Mouse (Mus musculus): ENCODE measurements around the gene Ppp4r2. TPM values are rescaled to one million over a fixed set of nuclear protein-coding genes. Genes with fewer than 3 reads are reported as not detected.
"Not testable (repeated sequence)": the region's sequence is repeated elsewhere in the genome, so short reads cannot be mapped to it uniquely, and the experiment has no call there.

Ppp4r2 gene
- total RNA-seq, 1 experiment from 2014 or later = 76.3 TPM

DNA sequence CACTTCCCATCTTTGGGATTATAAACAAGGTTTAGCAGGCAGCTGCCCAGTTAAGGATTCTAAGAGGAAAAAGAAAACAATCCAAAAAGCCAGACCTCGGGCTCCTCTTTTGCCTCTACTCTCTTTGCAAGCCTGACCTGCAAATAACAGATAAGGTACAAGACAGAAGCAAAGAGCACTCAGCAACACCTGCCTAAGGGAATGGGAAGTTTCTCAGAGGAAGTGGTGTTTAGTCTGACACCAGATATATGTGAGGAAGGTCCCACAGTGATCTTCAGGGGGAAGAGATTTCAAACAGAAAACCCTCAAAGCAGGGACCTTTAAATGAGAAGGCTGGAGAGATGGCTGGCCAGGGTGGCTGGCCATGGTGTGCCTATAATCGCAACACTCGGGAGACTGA, 2.2 kb upstream of the Ppp4r2 start:
- DNase-seq = no peak

- peak; percentile 9 for DNase-seq
Measured at GRCm38 (mm10) chr6:100831751-100832150, 1.7 kb upstream of the Ppp4r2 start.

GRCm38 (mm10) chr6:100833811-100834481, 524 bp downstream of the Ppp4r2 start:
- DNase-seq = peak; percentile 68

- no peak for DNase-seq
Measured at GRCm38 (mm10) chr6:100834489-100835160, 1.2 kb downstream of the Ppp4r2 start.

DNA sequence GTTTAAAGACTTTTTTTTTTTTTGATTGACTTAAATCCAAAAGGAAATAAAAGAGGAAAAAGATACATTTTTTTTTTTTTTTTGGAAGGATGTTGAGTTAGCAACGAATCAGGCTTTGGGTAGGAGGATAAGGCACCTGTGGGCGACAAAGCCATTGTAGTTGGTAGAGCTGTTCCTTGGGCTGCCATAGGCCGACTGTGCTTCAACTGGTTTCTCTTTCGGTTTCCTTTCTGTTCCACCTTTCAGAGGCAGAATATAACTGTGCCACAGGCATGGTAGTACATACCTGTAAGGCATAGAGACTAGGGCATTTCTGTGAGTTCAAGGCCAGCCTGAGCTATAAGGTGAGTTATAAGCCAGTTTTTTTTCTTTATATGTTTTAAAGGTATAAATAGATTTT, 11.6 kb downstream of the Ppp4r2 start:
- no peak for DNase-seq

GRCm38 (mm10) chr6:100847264-100847663, 13.8 kb downstream of the Ppp4r2 start:
- DNase-seq = no peak

GRCm38 (mm10) chr6:100848682-100849375, 15.4 kb downstream of the Ppp4r2 start:
- no peak for DNase-seq

DNA sequence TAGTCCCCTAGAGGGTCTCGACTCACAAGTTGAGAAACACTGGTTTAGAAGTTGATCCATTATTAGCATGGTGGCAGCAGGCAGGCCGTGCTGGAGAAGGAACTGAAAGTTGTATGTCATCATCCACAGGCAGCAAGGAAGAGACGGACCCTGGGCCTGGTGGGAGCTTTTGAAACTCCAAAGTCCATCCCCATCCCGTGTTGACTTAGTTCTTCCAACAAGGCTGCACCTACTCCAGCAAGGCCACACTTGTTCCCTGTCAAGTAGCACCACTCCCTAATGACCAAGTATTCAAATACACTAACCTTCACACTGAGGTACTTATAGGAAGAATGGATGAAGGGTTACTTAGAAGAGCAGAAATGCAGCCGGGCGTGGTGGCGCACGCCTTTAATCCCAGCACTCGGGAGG, 17.3 kb downstream of the Ppp4r2 start:
- no peak for DNase-seq

- no peak for DNase-seq
Measured at GRCm38 (mm10) chr6:100851083-100851482, 17.7 kb downstream of the Ppp4r2 start.

DNA sequence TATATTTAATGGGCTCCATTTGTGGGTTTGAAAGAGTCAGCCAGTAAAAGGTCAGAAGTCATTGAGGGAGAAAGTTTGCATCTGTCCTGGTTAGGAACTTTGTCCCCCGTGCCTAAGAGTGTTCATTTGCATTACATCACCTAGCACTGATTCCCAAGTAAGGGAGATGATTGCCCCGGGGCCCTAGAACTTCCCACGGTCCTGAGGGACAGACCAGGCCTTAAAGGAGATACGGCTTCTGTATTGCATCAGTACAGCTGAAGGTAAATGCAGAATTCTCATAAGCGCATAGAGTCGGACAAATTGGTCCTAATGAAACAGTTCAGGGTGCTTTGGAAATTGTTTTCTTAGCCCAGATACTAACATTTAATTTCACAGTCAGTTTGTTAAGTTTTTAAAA, 31.9 kb downstream of the Ppp4r2 start:
- no peak for DNase-seq

- DNase-seq = not testable (repeated sequence)
Measured at GRCm38 (mm10) chr6:100865788-100866187, 32.4 kb downstream of the Ppp4r2 start.

DNA sequence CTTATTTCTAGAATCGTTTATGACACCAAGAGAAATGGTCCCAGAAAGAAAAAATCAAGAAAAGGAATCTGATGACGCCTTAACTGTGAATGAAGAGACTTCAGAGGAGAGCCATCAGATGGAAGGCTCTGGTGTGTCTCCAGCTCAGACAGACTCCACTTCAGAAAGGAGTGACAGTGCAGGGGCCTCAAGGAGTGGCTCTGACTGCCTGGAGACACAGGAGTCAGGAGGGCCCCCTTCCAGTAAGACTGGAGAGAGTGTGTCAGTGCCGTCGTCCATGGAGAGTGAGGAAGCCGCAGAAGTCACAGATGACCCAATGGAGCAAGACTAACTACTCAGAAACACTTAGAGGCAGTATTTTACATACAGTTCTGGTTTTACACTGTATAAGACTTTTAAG, 32.8 kb downstream of the Ppp4r2 start:
- DNase-seq = not testable (repeated sequence)

GRCm38 (mm10) chr6:100868863-100869262, 35.4 kb downstream of the Ppp4r2 start:
- DNase-seq = no peak

GRCm38 (mm10) chr6:100869909-100870308, 36.5 kb downstream of the Ppp4r2 start:
- no peak for DNase-seq

DNA sequence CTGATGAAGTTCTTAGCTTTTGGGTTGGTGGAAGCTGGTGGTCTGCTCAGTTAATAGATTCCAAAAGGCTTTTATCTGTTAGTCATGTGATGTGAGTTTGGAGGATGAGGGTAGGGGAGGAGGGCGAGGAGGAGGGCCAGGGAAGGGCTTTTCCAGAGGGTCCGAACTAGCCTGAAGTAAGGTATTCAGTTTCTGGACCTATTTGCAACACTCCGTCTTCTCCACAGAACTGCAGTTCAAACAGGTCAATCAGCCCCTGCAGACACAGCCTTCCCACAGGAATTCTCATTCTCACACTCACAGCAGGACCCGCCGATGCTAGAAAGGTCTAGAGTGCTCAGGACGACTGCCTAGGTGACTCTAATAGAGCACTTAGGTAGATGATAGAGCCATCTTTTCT, 39.8 kb downstream of the Ppp4r2 start:
- DNase-seq = no peak

GRCm38 (mm10) chr6:100875862-100876623, 42.6 kb downstream of the Ppp4r2 start:
- DNase-seq = peak; percentile 85

DNA sequence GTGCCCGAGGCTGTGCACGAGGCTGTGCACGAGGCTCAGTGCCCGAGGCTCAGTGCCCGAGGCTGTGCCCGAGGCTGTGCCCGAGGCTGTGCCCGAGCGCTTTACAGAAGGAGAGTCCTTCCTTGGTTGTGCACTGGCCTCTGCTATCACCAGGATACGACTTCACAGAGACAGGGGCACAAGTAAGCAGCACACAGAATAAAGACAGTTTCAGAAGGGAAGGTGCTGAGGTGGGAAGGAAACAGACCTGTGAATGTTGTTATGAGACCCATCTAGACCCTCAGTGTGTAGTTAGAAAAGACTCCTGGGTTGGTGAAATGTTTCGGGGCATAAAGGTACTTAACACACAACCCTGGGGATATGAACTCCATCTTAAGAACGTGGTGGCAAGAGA, 43.2 kb downstream of the Ppp4r2 start:
- DNase-seq = no peak

DNA sequence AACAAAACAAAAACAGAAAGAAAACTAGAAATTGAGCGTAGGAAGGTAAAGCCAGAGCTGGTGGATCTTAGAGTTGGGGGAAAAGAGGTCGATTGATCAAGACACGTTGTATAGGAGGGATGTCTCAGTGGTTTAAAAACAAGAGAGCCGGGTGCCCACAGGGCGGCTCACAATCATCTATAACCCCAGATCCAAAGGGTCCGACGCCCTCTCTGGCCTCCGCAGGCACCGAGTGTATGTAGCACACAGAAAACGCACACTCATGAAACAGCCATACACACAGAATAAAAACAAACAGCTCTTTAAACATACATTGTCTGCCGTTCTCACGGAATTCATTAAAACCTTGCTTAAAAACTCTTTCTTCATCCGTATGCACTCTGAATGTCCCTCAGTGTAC, 45.1 kb downstream of the Ppp4r2 start:
- no peak for DNase-seq

GRCm38 (mm10) chr6:100879607-100880006, 46.2 kb downstream of the Ppp4r2 start:
- no peak for DNase-seq

DNA sequence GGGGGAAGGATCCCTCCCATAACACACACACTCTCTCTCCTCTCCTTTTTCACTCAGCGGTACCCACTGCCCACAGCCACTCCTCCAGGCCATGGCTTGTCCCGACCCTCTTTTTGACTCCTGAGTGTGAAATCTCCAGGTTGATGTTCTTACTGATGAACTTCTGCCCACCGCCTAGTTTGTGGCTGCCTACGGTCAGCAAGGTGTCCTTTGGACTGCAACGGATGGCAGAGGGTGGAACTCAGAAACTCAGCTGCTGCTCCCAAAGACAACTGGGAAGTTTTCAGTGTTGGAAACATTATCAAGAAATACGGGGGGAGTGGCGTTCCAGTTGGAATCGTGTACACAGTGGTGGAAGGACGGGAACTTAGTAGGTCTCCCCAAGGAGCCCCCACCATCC, 48.2 kb downstream of the Ppp4r2 start:
- DNase-seq = no peak

- peak; percentile 74 for DNase-seq
Measured at GRCm38 (mm10) chr6:100882381-100883213, 49.2 kb downstream of the Ppp4r2 start.

DNA sequence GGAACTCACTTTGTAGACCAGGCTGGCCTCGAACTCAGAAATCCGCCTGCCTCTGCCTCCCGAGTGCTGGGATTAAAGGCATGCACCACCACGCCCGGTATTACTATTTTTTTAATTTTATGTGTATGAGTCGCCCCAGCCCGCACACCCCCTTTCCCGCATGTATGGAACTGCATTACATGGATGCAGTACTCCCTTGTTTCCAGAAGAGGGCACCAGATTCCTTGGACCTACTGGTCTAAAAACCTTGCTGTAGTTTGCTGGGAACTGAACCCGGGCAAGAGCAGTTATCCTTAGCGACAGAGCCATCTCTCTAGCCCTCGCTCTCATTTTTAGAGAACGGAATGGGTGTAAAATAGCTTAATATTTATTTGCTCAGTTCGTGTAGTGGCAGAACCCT, 49.8 kb downstream of the Ppp4r2 start:
- DNase-seq = peak; percentile 32

All from adrenal gland, postnatal 14 days (tissue).